Mouse (Mus musculus) small intestine, adult 2 months (tissue): ENCODE measurements around the gene Myoz2.

ENCODE experiments used
- CTCF ChIP-seq: fragments of 200-500 bp; IDR thresholded peaks from 2 replicates; pipeline ENCODE4 v1.5.1; 2012; ENCODE audit warnings: low read depth, mild to moderate bottlenecking, control low read depth, inconsistent platforms, low read length, moderate library complexity, mixed read lengths; ENCODE audit not compliant: insufficient replicate concordance, insufficient read length; ENCODE audit errors: extremely low read depth
- POLR2A ChIP-seq: fragments of 200-500 bp; IDR thresholded peaks from 2 replicates; pipeline ENCODE4 v1.6.1; 2012; ENCODE audit warnings: low read depth, mild to moderate bottlenecking, control low read depth, inconsistent platforms, low read length, moderate library complexity

DNA sequence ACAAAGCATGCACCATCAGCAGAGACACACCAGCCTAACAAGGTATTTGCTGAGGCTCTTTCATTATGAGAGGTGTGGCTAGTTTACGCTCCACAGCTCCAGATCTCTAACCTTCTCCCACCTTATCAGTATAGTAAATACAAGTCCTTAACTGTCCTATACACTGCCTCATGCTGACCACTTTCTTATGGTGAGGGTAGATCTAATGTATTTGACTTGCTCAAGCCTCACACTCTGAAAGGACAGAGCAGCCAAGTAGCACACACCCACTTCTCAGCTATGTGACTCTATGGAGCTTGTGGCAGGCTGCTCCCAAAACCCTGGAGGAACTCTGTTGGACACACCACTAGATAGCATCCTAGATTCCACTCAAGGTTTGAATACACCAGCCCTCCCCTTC, 58.9 kb downstream of the Myoz2 start:
- TF ChIP-seq POLR2A: no peak
- TF ChIP-seq CTCF: no peak
